Mouse (Mus musculus): ENCODE measurements around the gene Pir. TPM values are rescaled to one million over a fixed set of nuclear protein-coding genes. Genes with fewer than 3 reads are reported as not detected.

Gene Pir
- total RNA-seq, 2 experiments from 2014 or later, result 3.9 to 4.4 TPM

GRCm38 (mm10) chrX:164420518-164420917 lies 151.3 kb downstream of the Pir start:
- no peak for DNase-seq (ENCODE audit: low spot score in 2 of 2)

Other genes with a start within 250 kb of the Pir start
- gene Car5b, start 241.4 kb upstream of the Pir start, total RNA-seq (2021), result 1 to 10 TPM; 2.9 to 3.6 TPM
- 10 to 100 TPM; 12.7 to 13.6 TPM for gene Siah1b, start 192.9 kb upstream of the Pir start, total RNA-seq (2021)
- not detected for gene Cltrn, start 180.5 kb upstream of the Pir start, total RNA-seq (2021)
- gene Ace2, start 130.0 kb upstream of the Pir start, total RNA-seq (2021), result 1 to 10 TPM in 1 of 2 experiments, under 1 TPM in 1; 0.87 to 1.1 TPM
- gene Bmx, start 11.2 kb upstream of the Pir start, total RNA-seq (2021), result 1 to 10 TPM in 1 of 2 experiments, under 1 TPM in 1; 0.80 to 1.1 TPM
- 1 to 10 TPM; 2.2 to 2.8 TPM for gene Vegfd, start 104.0 kb downstream of the Pir start, total RNA-seq (2021)
- 1 to 10 TPM; 5.3 to 6.0 TPM for gene Piga, start 150.4 kb downstream of the Pir start, total RNA-seq (2021)
- under 1 TPM; 0.30 to 0.47 TPM for gene Asb11, start 167.6 kb downstream of the Pir start, total RNA-seq (2021)
- not detected for gene Asb9, start 237.0 kb downstream of the Pir start, total RNA-seq (2021)